Mouse (Mus musculus) small intestine, adult 2 months (tissue): ENCODE measurements around the gene Smad9. TPM values are rescaled to one million over a fixed set of nuclear protein-coding genes. Genes with fewer than 3 reads are reported as not detected.

Experiments
- H3K27ac ChIP-seq: fragments of 200-500 bp; 2 replicates; pipeline ENCODE4 v1.5.1; 2012; ENCODE audit warnings: low read depth, low read length, control low read depth, inconsistent platforms; ENCODE audit not compliant: insufficient read depth
- H3K27me3 ChIP-seq: fragments of 200-500 bp; 2 replicates; pipeline ENCODE4 v1.6.1; 2012; ENCODE audit warnings: mild to moderate bottlenecking, moderate library complexity, low read length, inconsistent platforms; ENCODE audit not compliant: control insufficient read depth, insufficient read depth
- H3K36me3 ChIP-seq: fragments of 200-500 bp; 2 replicates; pipeline ENCODE4 v1.6.1; 2012; ENCODE audit warnings: mild to moderate bottlenecking, low read length, control low read depth, inconsistent platforms; ENCODE audit not compliant: control insufficient read depth, insufficient read depth
- H3K4me1 ChIP-seq: fragments of 200-500 bp; 2 replicates; pipeline ENCODE4 v1.6.1; 2012; ENCODE audit warnings: low read length, inconsistent platforms, mixed read lengths; ENCODE audit not compliant: control insufficient read depth, insufficient read depth, insufficient read length
- H3K4me3 ChIP-seq: fragments of 200-500 bp; 2 replicates; pipeline ENCODE4 v1.5.1; 2012; ENCODE audit warnings: low read depth, mild to moderate bottlenecking, control low read depth, inconsistent platforms, low read length, moderate library complexity
- CTCF ChIP-seq: fragments of 200-500 bp; IDR thresholded peaks from 2 replicates; pipeline ENCODE4 v1.5.1; 2012; ENCODE audit warnings: low read depth, mild to moderate bottlenecking, control low read depth, inconsistent platforms, low read length, moderate library complexity, mixed read lengths; ENCODE audit not compliant: insufficient replicate concordance, insufficient read length; ENCODE audit errors: extremely low read depth
- POLR2A ChIP-seq: fragments of 200-500 bp; IDR thresholded peaks from 2 replicates; pipeline ENCODE4 v1.6.1; 2012; ENCODE audit warnings: low read depth, mild to moderate bottlenecking, control low read depth, inconsistent platforms, low read length, moderate library complexity
- WGBS: fragments of 180-500 bp; shearing (Covaris S2); methylation state at CpG from one replicate; pipeline ENCODE4 v1.1.7; 2018; 5-methylcytosine and 5-hydroxymethylcytosine counted together
- polyA plus RNA-seq: library from polyadenylated mRNA; depleted of rRNA; stranded (reverse); fragments of >200 nt; gene quantifications from 2 replicates; pipeline ENCODE4 v1.2.3, GENCODE M21; 2012

Smad9 gene
- polyA plus RNA-seq, 1 experiment: 1.1 TPM

GRCm38 (mm10) chr3:54807666-54808217 is 52.4 kb downstream of the Smad9 start, which contains the start of gene Rfxap:
TSS of gene Rfxap (minus strand) at chr3:54807791.
- Histone ChIP-seq H3K27ac (peak within 1 kb of the TSS; percentile 66), H3K4me3 (peak within 1 kb of the TSS; percentile 69), H3K27me3 (no peaks in the 10 kb centered on the region), H3K4me1 (peaks cover 4% of the 10 kb centered on the region; the same call in 1 of the 2 replicates), H3K36me3 (peaks cover 10% of the 10 kb centered on the region)
- TF ChIP-seq CTCF: no peak
- TF ChIP-seq POLR2A: peak; percentile 92
- WGBS: under 1% methylated on average over 52 of the region's 52 CpGs

GRCm38 (mm10) chr3:54809111-54809510 is 53.7 kb downstream of the Smad9 start:
- Histone ChIP-seq H3K27me3 (no peaks in the 10 kb centered on the region), H3K36me3 (peaks cover 4% of the 10 kb centered on the region; the same call in 1 of the 2 replicates), H3K4me1 (peaks cover 4% of the 10 kb centered on the region; the same call in 1 of the 2 replicates), H3K27ac (no peak overlapping the region), H3K4me3 (no peak overlapping the region)
- TF ChIP-seq CTCF: no peak
- no peak for TF ChIP-seq POLR2A
- whole genome bisulfite sequencing: 53% methylated on average over 5 of the region's 5 CpGs

- Histone ChIP-seq H3K4me1 (peaks cover 4% of the 10 kb centered on the region; the same call in 1 of the 2 replicates), H3K36me3 (no peaks in the 10 kb centered on the region), H3K27me3 (no peaks in the 10 kb centered on the region), H3K4me3 (no peak overlapping the region), H3K27ac (no peak overlapping the region)
- WGBS: 55% methylated on average over 1 of the region's 1 CpGs
- TF ChIP-seq CTCF (no peak), POLR2A (no peak)
Measured at GRCm38 (mm10) chr3:54811616-54812015, 56.2 kb downstream of the Smad9 start.

GRCm38 (mm10) chr3:54813418-54813988 is 58.1 kb downstream of the Smad9 start:
- Histone ChIP-seq H3K27me3 (no peaks in the 10 kb centered on the region), H3K4me3 (no peak overlapping the region), H3K36me3 (no peaks in the 10 kb centered on the region), H3K4me1 (no peaks in the 10 kb centered on the region), H3K27ac (no peak overlapping the region)
- TF ChIP-seq CTCF (no peak), POLR2A (no peak)
- 69% methylated on average over 6 of the region's 6 CpGs for WGBS

- Histone ChIP-seq H3K27me3 (no peaks in the 10 kb centered on the region), H3K4me1 (no peaks in the 10 kb centered on the region), H3K36me3 (no peaks in the 10 kb centered on the region), H3K4me3 (no peak overlapping the region), H3K27ac (no peak overlapping the region)
- TF ChIP-seq POLR2A: no peak
- no peak for TF ChIP-seq CTCF
- 59% methylated on average over 6 of the region's 6 CpGs for WGBS
Measured at GRCm38 (mm10) chr3:54814622-54815021, 59.2 kb downstream of the Smad9 start.

GRCm38 (mm10) chr3:54815292-54815691 is 59.9 kb downstream of the Smad9 start:
- 11% methylated on average over 3 of the region's 3 CpGs for WGBS
- H3K4me1 ChIP-seq: no peaks in the 10 kb centered on the region
- no peaks in the 10 kb centered on the region; the same call in 1 of the 2 replicates for H3K27me3 ChIP-seq
- TF ChIP-seq CTCF (peak; percentile 82; the same call in 1 of the 2 replicates), POLR2A (no peak)
- no peak overlapping the region for H3K27ac ChIP-seq
- H3K36me3 ChIP-seq: no peaks in the 10 kb centered on the region
- no peak overlapping the region for H3K4me3 ChIP-seq

GRCm38 (mm10) chr3:54822526-54822925 is 67.1 kb downstream of the Smad9 start:
- TF ChIP-seq CTCF (no peak), POLR2A (no peak)
- Histone ChIP-seq H3K27ac (no peak overlapping the region), H3K36me3 (no peaks in the 10 kb centered on the region), H3K27me3 (no peaks in the 10 kb centered on the region; the same call in 1 of the 2 replicates), H3K4me1 (no peaks in the 10 kb centered on the region), H3K4me3 (no peak overlapping the region)
- 61% methylated on average over 5 of the region's 5 CpGs for WGBS
